Mouse (Mus musculus): ENCODE results near the gene Gckr. TPM values are rescaled to one million over a fixed set of nuclear protein-coding genes. Genes with fewer than 3 reads are reported as not detected.

Gene Gckr
- total RNA-seq, 1 experiment = 0.04 TPM

DNA sequence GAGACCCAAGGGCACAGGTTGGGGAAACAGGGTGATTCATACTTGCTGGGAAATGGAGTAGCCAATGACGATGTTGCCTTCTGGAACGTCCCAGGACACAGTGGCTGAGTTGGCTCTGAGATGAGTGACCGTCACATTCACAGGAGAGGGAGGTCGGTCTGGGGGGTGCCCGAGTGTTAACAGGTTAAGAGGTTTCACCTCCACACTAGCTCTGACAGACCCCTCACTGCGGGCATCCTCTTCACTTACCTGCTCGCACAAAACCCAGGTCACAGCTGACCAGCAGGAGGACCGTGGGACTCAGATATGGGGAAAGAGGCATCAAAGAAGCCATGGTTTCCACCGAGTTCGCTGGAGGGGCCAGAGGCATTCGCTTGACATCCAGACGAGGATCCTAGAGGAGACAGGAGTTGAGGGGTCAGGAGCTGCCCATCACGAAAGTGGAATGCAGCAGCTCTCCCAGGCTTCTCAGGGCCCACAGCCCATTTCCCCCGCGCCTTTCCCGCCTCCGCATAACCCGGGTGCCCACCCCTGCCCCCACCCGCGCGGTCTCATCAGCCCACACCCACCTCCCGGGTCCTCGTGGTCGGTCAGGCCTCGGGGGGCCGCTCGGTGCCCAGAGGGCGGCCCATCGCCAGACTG is 2.2 kb upstream of the Gckr start:
- in situ Hi-C loops (cut with MboI; ENCODE audit: low sequenced_read_pairs in 2 of 2, unreplicated experiment in 2 of 2) = no loop called here
- peaks cover 4% of the 10 kb centered on the region in 2 experiments; a peak in 1 of 4 replicates for H3K4me1 ChIP-seq (ENCODE audit: control insufficient read depth in 2 of 2, insufficient read depth in 2 of 2, low read length in 2 of 2, poor library complexity in 1 of 2)
- no peaks in the 10 kb centered on the region for H3K36me3 ChIP-seq (ENCODE audit: control insufficient read depth, insufficient read depth, low read length, poor library complexity, severe bottlenecking)
- H3K4me3 ChIP-seq (ENCODE audit: insufficient read depth in 1 of 2, low read depth in 1 of 2, low read length in 2 of 2, poor library complexity in 1 of 2, severe bottlenecking in 1 of 2) = peak overlapping the region; percentile 76 to 93
- H3K9me3 ChIP-seq (ENCODE audit: control insufficient read depth, insufficient read depth, low read depth, low read length) = no peaks in the 10 kb centered on the region
- no peak for DNase-seq (ENCODE audit: low read depth, low spot score)
- TF ChIP-seq ZNF384 (IDR thresholded peaks at IDR 0.05; ENCODE audit: low read depth, low read length) (no peak), HCFC1 (IDR thresholded peaks at IDR 0.05; ENCODE audit: borderline replicate concordance, insufficient read depth, low read length) (no peak), MAFK (IDR thresholded peaks at IDR 0.05; ENCODE audit: insufficient read depth, low read depth, low read length) (no peak), ZC3H11A (IDR thresholded peaks at IDR 0.05; ENCODE audit: borderline replicate concordance, low read depth, low read length) (no peak), CHD2 (IDR thresholded peaks at IDR 0.05; ENCODE audit: low read depth, low read length) (no peak)
- peak overlapping the region; percentile 77 for H3K9ac ChIP-seq (ENCODE audit: insufficient read depth, low read depth, low read length, poor library complexity, severe bottlenecking)
- no peak overlapping the region for H3K27ac ChIP-seq (ENCODE audit: insufficient read depth, low read depth, low read length, poor library complexity, severe bottlenecking)

DNA sequence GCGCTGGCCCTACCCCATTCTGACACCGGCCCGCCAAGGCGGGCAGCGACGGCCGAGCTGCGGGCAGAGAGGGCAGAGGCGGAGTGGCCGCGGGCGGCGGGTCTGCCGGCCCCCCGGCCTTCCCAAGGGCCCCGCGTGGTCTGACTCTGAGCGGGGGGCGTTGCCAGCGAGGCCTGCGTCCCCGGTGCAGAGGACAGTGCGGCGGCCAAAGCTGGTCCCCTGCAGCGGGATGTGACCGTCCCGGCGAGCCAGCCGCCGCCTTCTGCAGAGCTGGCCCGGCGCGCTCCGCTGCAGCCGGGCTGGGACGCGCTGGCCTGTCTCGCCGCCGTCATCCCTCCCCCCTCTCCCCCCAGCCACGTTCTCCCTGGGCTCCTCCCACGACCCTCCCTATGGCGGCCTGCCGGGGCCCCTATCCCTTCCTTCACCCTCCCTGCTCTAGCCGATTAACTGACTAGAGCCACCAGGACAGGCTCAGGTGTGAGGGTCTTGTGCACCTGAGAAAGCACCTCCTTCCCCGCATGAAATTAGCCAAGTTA is 1.6 kb upstream of the Gckr start, which contains the start of gene Fndc4:
Gene Fndc4, minus strand, starts transcription at position 475 of the 536 bp plus-strand sequence.
- no peaks in the 10 kb centered on the region for H3K36me3 ChIP-seq (ENCODE audit: control insufficient read depth, insufficient read depth, low read length, poor library complexity, severe bottlenecking)
- DNase-seq (ENCODE audit: low read depth, low spot score) = no peak
- in situ Hi-C loops (cut with MboI; ENCODE audit: low sequenced_read_pairs in 2 of 2, unreplicated experiment in 2 of 2) = no loop called here
- no peak for TF ChIP-seq HCFC1 (IDR thresholded peaks at IDR 0.05; ENCODE audit: borderline replicate concordance, insufficient read depth, low read length)
- no peak for TF ChIP-seq ZC3H11A (IDR thresholded peaks at IDR 0.05; ENCODE audit: borderline replicate concordance, low read depth, low read length)
- TF ChIP-seq CHD2 (IDR thresholded peaks at IDR 0.05; ENCODE audit: low read depth, low read length) = no peak
- no peak for TF ChIP-seq ZNF384 (IDR thresholded peaks at IDR 0.05; ENCODE audit: low read depth, low read length)
- TF ChIP-seq MAFK (IDR thresholded peaks at IDR 0.05; ENCODE audit: insufficient read depth, low read depth, low read length) = no peak
- H3K27ac ChIP-seq (ENCODE audit: insufficient read depth, low read depth, low read length, poor library complexity, severe bottlenecking) = no peak within 1 kb of the TSS
- H3K4me3 ChIP-seq (ENCODE audit: insufficient read depth in 1 of 2, low read depth in 1 of 2, low read length in 2 of 2, poor library complexity in 1 of 2, severe bottlenecking in 1 of 2) = peak within 1 kb of the TSS; percentile 76 to 93
- H3K4me1 ChIP-seq (ENCODE audit: control insufficient read depth in 2 of 2, insufficient read depth in 2 of 2, low read length in 2 of 2, poor library complexity in 1 of 2) = peaks cover 1 to 3% of the 10 kb centered on the region in 2 experiments; a peak in 1 of 4 replicates
- H3K9me3 ChIP-seq (ENCODE audit: control insufficient read depth, insufficient read depth, low read depth, low read length) = no peaks in the 10 kb centered on the region
- peak within 1 kb of the TSS; percentile 77 for H3K9ac ChIP-seq (ENCODE audit: insufficient read depth, low read depth, low read length, poor library complexity, severe bottlenecking)

DNA sequence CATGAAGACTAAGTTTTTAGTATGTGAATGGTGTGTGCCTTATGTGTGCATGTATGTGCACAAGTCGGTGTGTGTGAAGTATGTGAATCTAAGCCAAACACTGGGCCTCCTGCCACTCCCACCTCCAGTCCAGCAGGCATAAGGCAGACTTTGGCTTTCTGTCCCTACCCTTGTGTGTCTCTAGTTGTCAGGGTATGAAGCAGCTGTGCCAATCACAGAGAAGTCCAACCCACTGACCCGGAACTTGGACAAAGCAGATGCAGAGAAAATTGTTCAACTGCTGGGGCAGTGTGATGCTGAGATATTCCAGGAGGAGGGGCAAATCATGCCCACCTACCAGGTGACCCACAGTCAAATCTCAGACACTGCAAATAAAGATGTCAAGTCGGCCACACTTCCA is 738 bp downstream of the Gckr start:
- Histone ChIP-seq H3K4me1 (ENCODE audit: control insufficient read depth in 2 of 2, insufficient read depth in 2 of 2, low read length in 2 of 2, poor library complexity in 1 of 2) (peaks cover 1 to 3% of the 10 kb centered on the region in 2 experiments; a peak in 1 of 4 replicates), H3K9ac (ENCODE audit: insufficient read depth, low read depth, low read length, poor library complexity, severe bottlenecking) (no peak overlapping the region), H3K4me3 (ENCODE audit: insufficient read depth in 1 of 2, low read depth in 1 of 2, low read length in 2 of 2, poor library complexity in 1 of 2, severe bottlenecking in 1 of 2) (no peak overlapping the region), H3K9me3 (ENCODE audit: control insufficient read depth, insufficient read depth, low read depth, low read length) (no peaks in the 10 kb centered on the region), H3K36me3 (ENCODE audit: control insufficient read depth, insufficient read depth, low read length, poor library complexity, severe bottlenecking) (no peaks in the 10 kb centered on the region), H3K27ac (ENCODE audit: insufficient read depth, low read depth, low read length, poor library complexity, severe bottlenecking) (no peak overlapping the region)
- in situ Hi-C loops (cut with MboI; ENCODE audit: low sequenced_read_pairs in 2 of 2, unreplicated experiment in 2 of 2) = no loop called here
- DNase-seq (ENCODE audit: low read depth, low spot score) = no peak
- no peak for TF ChIP-seq ZC3H11A (IDR thresholded peaks at IDR 0.05; ENCODE audit: borderline replicate concordance, low read depth, low read length)
- no peak for TF ChIP-seq MAFK (IDR thresholded peaks at IDR 0.05; ENCODE audit: insufficient read depth, low read depth, low read length)
- TF ChIP-seq CHD2 (IDR thresholded peaks at IDR 0.05; ENCODE audit: low read depth, low read length) = no peak
- no peak for TF ChIP-seq HCFC1 (IDR thresholded peaks at IDR 0.05; ENCODE audit: borderline replicate concordance, insufficient read depth, low read length)
- TF ChIP-seq ZNF384 (IDR thresholded peaks at IDR 0.05; ENCODE audit: low read depth, low read length) = no peak

DNA sequence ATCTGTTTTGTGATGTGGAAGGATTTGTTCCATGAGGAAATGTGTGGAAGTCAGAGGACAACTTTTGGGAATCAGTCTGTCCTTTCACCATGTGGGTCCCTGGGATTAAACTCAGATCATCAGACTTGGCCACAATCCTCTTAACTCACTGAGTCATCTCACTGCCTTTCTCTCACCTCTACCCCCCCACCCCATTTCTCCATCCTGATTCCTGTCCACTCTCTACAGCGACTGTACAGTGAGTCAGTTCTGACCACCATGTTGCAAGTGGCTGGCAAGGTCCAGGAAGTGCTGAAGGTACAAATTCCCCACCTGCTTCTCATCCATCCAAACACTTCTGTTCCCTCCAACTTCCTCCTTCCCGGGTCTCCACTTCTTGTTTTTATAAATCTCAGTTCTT is 1.2 kb downstream of the Gckr start:
- no peak for TF ChIP-seq MAFK (IDR thresholded peaks at IDR 0.05; ENCODE audit: insufficient read depth, low read depth, low read length)
- TF ChIP-seq ZNF384 (IDR thresholded peaks at IDR 0.05; ENCODE audit: low read depth, low read length) = no peak
- no peak for TF ChIP-seq HCFC1 (IDR thresholded peaks at IDR 0.05; ENCODE audit: borderline replicate concordance, insufficient read depth, low read length)
- TF ChIP-seq CHD2 (IDR thresholded peaks at IDR 0.05; ENCODE audit: low read depth, low read length) = no peak
- TF ChIP-seq ZC3H11A (IDR thresholded peaks at IDR 0.05; ENCODE audit: borderline replicate concordance, low read depth, low read length) = no peak
- Histone ChIP-seq H3K4me1 (ENCODE audit: control insufficient read depth in 2 of 2, insufficient read depth in 2 of 2, low read length in 2 of 2, poor library complexity in 1 of 2) (peaks cover 1 to 3% of the 10 kb centered on the region in 2 experiments; a peak in 1 of 4 replicates), H3K36me3 (ENCODE audit: control insufficient read depth, insufficient read depth, low read length, poor library complexity, severe bottlenecking) (no peaks in the 10 kb centered on the region), H3K4me3 (ENCODE audit: insufficient read depth in 1 of 2, low read depth in 1 of 2, low read length in 2 of 2, poor library complexity in 1 of 2, severe bottlenecking in 1 of 2) (no peak overlapping the region), H3K9me3 (ENCODE audit: control insufficient read depth, insufficient read depth, low read depth, low read length) (no peaks in the 10 kb centered on the region), H3K9ac (ENCODE audit: insufficient read depth, low read depth, low read length, poor library complexity, severe bottlenecking) (no peak overlapping the region), H3K27ac (ENCODE audit: insufficient read depth, low read depth, low read length, poor library complexity, severe bottlenecking) (no peak overlapping the region)
- in situ Hi-C loops (cut with MboI; ENCODE audit: low sequenced_read_pairs in 2 of 2, unreplicated experiment in 2 of 2) = no loop called here
- DNase-seq (ENCODE audit: low read depth, low spot score) = no peak

All from ES-E14 (cell line).